Mouse (Mus musculus) bone marrow macrophage, adult 2 months (primary cell): ENCODE results near the gene Ppp4r4.

Experiments
- CTCF ChIP-seq: IDR thresholded peaks from 2 replicates; pipeline ENCODE4 v1.5.1; 2012; ENCODE audit warnings: low read depth, mild to moderate bottlenecking, low read length, moderate library complexity
- POLR2A ChIP-seq: IDR thresholded peaks from 2 replicates; pipeline ENCODE4 v1.6.1; 2012; ENCODE audit warnings: mild to moderate bottlenecking, low read depth, low read length, borderline replicate concordance

DNA sequence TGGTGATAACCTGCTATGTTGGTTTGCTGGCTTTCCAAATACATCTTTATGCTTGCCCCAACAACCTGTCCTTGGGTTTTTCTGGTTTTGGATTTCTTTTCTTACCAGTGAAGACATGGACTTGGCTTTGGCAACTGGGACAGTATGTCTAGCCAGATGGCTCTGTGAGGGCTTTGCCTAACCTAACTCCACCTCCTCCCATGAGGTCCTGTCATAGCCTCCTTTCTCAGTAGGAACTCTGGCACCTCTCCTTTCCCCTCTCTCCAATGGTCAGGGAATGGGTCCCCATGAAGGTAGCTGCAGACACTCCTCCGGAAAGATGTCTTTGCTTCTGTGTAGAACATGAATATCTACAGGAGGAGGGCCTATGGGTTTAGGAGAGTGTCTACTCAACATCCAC is 45.4 kb upstream of the Ppp4r4 start:
- no peak for TF ChIP-seq POLR2A
- TF ChIP-seq CTCF, result no peak
